Mouse (Mus musculus) left cerebral cortex, postnatal 10 days (tissue): ENCODE measurements around the gene Htr1f. TPM values are rescaled to one million over a fixed set of nuclear protein-coding genes. Genes with fewer than 3 reads are reported as not detected.

ENCODE experiments used
- DNase-seq, 2 experiments: peaks; one replicate each; pipeline ENCODE4 v3.0.0; 2021 to 2022; ENCODE audit warnings: low spot score in 2 of 2, mixed read lengths in 1 of 2; ENCODE audit errors: extremely low spot score in 1 of 2
- intact Hi-C: fragments of 180-260 bp; cut with DNase I; formaldehyde crosslinking; loops from one replicate; pipeline ENCODE4 v1.15.1; 2025
- microRNA-seq: library from miRNA; unstranded; fragments of <30 nt; microRNA quantifications from one replicate; pipeline ENCODE4 v1.2.0, GENCODE M21; 2022
- total RNA-seq, 2 experiments: library from RNA; stranded (reverse); gene quantifications; 2 replicates each; pipeline ENCODE4 v1.2.3; 2021

The Htr1f gene
- total RNA-seq, 2 experiments from 2014 or later, result 3.9 to 4.0 TPM

GRCm38 (mm10) chr16:64878611-64879132, 227.0 kb downstream of the Htr1f start:
- DNase-seq, result no peak
- intact Hi-C loops, result no loop called here

DNA sequence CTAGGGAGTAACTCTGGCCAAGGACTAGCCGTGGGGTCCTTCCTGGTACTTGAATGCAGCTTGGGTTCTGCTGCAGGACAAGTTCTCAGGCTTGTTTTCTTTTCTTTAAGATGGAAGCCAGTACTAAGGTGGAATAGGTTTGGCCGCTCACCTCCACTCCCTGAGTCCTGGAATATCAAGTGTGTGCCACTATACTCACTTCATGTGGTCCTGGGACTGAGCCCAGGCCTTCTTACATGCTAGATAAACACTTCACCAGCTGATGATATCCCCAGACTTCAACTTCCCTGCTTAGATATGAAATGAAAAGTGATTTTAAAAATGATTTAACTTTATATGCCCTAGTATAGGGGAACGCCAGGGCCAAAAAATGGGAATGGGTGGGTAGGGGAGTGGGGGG, 228.3 kb downstream of the Htr1f start:
- no peak for DNase-seq
- intact Hi-C loops, result no loop called here

- no peak for DNase-seq
- intact Hi-C loops, result no loop called here
These were observed 228.9 kb downstream of the Htr1f start for GRCm38 (mm10) chr16:64876631-64877265.

GRCm38 (mm10) chr16:64875822-64876221, 229.8 kb downstream of the Htr1f start:
- DNase-seq, result no peak
- intact Hi-C loops, result no loop called here

- DNase-seq, result no peak
- intact Hi-C loops, result no loop called here
These were observed 230.3 kb downstream of the Htr1f start for GRCm38 (mm10) chr16:64875384-64875783.

Small RNA genes within 50 kb of the gene (microRNA-seq; reads per million reads assigned to microRNA genes)
- not detected for gene Gm23374
